Mouse (Mus musculus) brown adipose tissue, adult 24 weeks (tissue): ENCODE results near the gene Tmsb4x. TPM values are rescaled to one million over a fixed set of nuclear protein-coding genes. Genes with fewer than 3 reads are reported as not detected.

Source experiments
- H3K27ac ChIP-seq: fragments of 200-500 bp; replicated peaks from 2 replicates; pipeline ENCODE4 v1.5.1; 2012; ENCODE audit warnings: low read depth, mild to moderate bottlenecking, low read length
- H3K4me1 ChIP-seq: fragments of 200-500 bp; 2 replicates; pipeline ENCODE4 v1.6.1; 2012; ENCODE audit warnings: low read length, mixed read lengths; ENCODE audit not compliant: control insufficient read depth, insufficient read depth, insufficient read length
- H3K4me3 ChIP-seq: fragments of 200-500 bp; 2 replicates; pipeline ENCODE4 v1.5.1; 2012; ENCODE audit warnings: low read depth, mild to moderate bottlenecking, low read length, moderate library complexity; ENCODE audit not compliant: insufficient read depth
- polyA plus RNA-seq: library from polyadenylated mRNA; stranded (reverse); fragments of >200 nt; gene quantifications from 2 replicates; pipeline ENCODE4 v1.2.4, GENCODE M21; 2012; ENCODE audit not compliant: missing spikeins, insufficient read depth, insufficient read length

Tmsb4x gene
- polyA plus RNA-seq, 1 experiment = 941 TPM

- Histone ChIP-seq H3K4me1 (peaks cover 2% of the 10 kb centered on the region), H3K27ac (peak overlapping the region; percentile 98), H3K4me3 (peak overlapping the region; percentile 91)
Observed at GRCm38 (mm10) chrX:167207741-167208505, 1.2 kb downstream of the Tmsb4x start.

GRCm38 (mm10) chrX:167205813-167206520, 3.1 kb downstream of the Tmsb4x start:
- Histone ChIP-seq H3K27ac (peak overlapping the region; percentile 83), H3K4me1 (no peaks in the 10 kb centered on the region), H3K4me3 (peak overlapping the region; percentile 41)

DNA sequence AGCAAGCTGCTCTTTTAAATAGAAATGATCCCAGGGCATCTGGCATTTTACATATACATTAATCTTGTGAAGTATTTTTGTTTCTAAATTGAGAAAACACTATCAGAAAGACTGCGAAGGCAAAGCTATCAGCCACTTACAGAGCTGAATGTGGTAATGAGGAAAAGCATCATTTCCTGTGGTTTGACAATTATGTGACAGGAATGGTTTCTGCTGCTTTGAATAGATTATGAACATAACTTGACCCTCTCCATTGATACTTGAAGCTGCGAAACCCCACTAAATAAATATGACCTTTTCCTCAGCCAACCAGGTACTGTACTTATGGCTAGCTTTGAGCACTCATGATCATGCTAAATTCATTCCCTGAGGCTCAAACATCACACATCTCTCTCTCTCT, 7.8 kb downstream of the Tmsb4x start:
- H3K4me3 ChIP-seq = no peak overlapping the region
- H3K4me1 ChIP-seq = no peaks in the 10 kb centered on the region
- H3K27ac ChIP-seq = peak overlapping the region; percentile 98

DNA sequence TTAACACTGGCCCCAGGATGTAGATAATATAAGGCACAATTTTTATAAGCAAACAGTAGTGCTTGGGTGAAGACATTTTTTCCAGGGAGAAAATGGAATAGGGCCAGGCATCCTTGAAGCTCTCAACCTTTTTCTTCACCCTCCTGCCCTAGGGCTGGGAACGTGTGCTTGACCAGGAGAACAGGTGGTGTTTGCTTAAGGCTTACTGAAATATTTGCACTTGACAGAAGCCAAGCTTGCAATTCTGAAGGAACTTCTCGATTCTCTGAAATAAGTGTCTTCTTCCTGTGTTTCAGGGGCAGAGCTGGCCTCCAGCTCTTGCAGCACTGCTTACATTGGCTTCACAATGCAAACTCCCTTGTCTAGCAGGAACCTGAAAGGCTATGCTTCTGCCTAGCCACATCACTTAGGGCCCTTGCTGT, 13.9 kb downstream of the Tmsb4x start:
- Histone ChIP-seq H3K27ac (no peak overlapping the region), H3K4me1 (no peaks in the 10 kb centered on the region), H3K4me3 (no peak overlapping the region)

GRCm38 (mm10) chrX:167186306-167186705, 22.8 kb downstream of the Tmsb4x start:
- Histone ChIP-seq H3K27ac (no peak overlapping the region), H3K4me3 (no peak overlapping the region), H3K4me1 (no peaks in the 10 kb centered on the region; the same call in 1 of the 2 replicates)

GRCm38 (mm10) chrX:167183535-167183934, 25.6 kb downstream of the Tmsb4x start:
- Histone ChIP-seq H3K4me3 (no peak overlapping the region), H3K4me1 (peaks cover 3% of the 10 kb centered on the region), H3K27ac (peak overlapping the region; percentile 74)

DNA sequence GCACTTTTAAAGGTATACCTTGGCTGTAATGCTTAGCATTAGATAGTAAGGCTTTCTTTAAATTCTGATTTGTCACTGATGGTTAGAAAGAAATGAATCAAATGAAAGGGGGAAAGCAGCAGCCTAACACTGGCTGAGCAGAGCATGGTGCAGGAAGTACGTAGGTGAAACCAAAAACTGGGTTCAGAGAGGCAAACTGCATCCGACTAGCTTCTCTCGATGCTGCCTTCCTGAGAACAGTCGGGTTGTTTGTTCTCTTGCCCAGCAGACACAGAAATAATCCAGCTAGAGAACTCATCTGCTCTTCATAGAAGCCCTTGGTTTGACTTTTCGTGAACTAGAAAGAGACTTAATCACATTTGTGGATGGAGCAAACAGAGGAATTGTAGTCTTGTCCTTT, 26.7 kb downstream of the Tmsb4x start:
- Histone ChIP-seq H3K4me1 (peaks cover 3% of the 10 kb centered on the region), H3K27ac (no peak overlapping the region)

DNA sequence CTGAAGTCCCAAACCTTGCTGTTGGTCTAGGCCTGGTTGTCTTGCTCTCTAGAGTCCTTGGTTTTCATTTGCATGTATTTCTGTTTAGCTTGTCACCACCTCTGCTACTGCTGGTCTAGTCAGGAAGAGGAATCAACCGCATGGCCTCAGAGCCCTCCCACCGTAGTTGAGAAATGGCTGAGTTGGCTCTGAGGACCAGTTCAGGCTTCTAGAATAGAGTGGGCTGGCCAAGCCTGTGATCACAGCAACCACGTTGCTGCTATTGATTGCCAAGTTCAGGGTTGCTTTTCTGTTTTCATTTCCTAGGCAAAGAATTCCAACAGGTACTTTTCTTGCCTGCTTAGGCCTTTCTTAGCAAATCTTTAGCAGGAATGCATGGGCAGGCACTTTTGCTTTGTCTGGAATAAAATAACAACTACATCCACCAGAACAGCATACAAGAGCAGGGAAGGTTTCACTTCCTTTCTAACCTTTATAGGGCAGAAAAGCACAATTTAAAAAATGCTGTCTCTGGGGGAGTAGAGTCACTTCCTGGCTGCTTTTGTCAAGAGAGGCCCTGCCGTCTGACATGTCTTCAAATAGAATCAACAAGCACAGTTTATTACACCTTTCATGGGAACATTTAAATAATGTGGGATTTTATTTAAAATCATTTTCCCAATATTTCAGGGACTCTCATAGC, 29.0 kb downstream of the Tmsb4x start:
- Histone ChIP-seq H3K4me1 (peaks cover 3% of the 10 kb centered on the region), H3K4me3 (no peak overlapping the region), H3K27ac (peak overlapping the region; percentile 90)

More for the DNA sequence above, 26.7 kb downstream of the Tmsb4x start:
- no peak overlapping the region for H3K4me3 ChIP-seq

GRCm38 (mm10) chrX:167179549-167179948, 29.6 kb downstream of the Tmsb4x start:
- H3K4me1 ChIP-seq = peaks cover 3% of the 10 kb centered on the region
- no peak overlapping the region for H3K4me3 ChIP-seq
- peak overlapping the region; percentile 90 for H3K27ac ChIP-seq

DNA sequence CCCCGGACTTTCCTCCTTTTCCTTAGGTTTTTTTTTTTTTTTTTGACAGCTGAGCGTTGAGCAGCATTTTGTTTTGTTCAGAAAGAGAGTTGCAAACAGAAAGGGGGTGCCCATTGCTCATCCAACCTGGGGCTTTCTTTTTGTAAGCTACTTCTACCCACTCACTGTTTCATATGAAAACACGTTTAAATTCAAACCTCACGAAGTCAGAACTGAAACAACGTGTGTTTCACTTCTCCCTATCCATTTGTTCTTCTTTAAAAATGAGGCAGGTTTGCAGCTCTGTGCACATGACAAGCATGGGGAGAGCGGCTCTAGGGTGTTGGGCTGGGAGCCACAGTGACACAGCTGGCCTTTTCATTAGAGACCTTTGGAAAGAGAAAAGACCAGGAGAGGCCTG, 33.8 kb downstream of the Tmsb4x start:
- Histone ChIP-seq H3K4me1 (peaks cover 6% of the 10 kb centered on the region), H3K4me3 (no peak overlapping the region), H3K27ac (peak overlapping the region; percentile 77; the same call in 1 of the 2 replicates)

GRCm38 (mm10) chrX:167174311-167174710, 34.8 kb downstream of the Tmsb4x start:
- Histone ChIP-seq H3K27ac (peak overlapping the region; percentile 67), H3K4me3 (no peak overlapping the region), H3K4me1 (peaks cover 3% of the 10 kb centered on the region; the same call in 1 of the 2 replicates)

DNA sequence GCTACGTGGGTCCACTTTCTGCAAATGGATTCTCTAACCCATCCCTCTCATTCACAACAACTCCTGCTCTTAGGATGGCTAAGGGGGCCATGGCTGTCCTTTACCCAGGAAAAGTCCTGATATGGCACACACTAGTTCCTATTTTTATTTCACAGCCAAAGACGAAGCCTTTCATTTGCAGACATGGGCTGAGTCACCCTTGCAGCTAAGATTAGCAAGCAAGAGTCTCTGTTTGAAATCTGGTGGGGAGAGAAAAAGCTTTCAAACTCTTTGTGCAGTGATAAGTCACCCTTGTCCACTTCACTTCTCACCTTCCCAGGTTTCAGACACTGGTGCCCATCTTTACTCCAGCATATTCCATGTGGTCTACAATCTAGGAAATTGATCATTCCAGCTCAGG, 36.9 kb downstream of the Tmsb4x start:
- no peak overlapping the region for H3K4me3 ChIP-seq
- no peak overlapping the region for H3K27ac ChIP-seq
- peaks cover 3% of the 10 kb centered on the region; the same call in 1 of the 2 replicates for H3K4me1 ChIP-seq

DNA sequence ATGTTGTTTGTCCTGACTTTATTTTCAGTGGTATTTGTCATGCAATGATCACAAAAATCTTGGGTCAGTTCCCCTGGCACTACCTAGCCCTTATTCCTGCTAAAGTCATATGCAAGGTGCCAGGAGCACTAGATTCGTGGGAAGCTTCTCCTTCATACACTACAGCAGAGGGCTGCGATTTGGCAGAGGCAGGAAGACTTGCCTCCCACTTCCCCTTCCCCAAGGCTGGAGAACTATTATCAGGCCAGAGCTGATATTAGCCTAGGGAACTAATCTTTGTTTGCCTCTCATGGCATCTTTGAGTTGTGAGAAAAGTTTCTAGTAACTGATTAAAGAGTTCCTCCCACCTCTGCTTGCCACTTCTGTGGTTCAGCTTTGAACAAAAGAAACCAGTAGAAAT, 37.8 kb downstream of the Tmsb4x start:
- no peak overlapping the region for H3K4me3 ChIP-seq
- H3K4me1 ChIP-seq = peaks cover 9% of the 10 kb centered on the region; the same call in 1 of the 2 replicates
- no peak overlapping the region for H3K27ac ChIP-seq

DNA sequence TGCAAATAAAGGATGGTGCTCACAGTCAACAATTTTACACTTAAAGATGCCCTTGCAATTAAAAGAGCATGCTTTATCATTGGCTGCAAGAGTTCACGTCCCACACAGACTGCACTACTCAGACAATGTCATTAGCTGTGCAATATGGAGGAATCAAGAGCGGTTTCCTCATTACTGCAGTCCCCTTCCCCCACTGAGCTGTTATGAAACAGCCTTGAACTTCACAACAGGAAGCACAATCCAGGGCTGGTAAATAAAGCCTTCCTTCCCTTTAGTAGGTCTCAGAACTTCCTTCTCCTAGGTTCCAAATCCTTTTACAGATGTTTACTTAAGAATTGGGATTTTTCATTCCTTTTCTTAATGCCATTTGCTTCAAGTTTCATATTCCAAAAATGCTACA, 41.8 kb downstream of the Tmsb4x start:
- Histone ChIP-seq H3K27ac (peak overlapping the region; percentile 93), H3K4me3 (no peak overlapping the region), H3K4me1 (peaks cover 11% of the 10 kb centered on the region; the same call in 1 of the 2 replicates)

GRCm38 (mm10) chrX:167166051-167166450, 43.1 kb downstream of the Tmsb4x start:
- Histone ChIP-seq H3K27ac (peak overlapping the region; percentile 89), H3K4me1 (peaks cover 11% of the 10 kb centered on the region; the same call in 1 of the 2 replicates), H3K4me3 (no peak overlapping the region)
